Mouse (Mus musculus) embryonic fibroblast, embryonic 13.5 days (primary cell): ENCODE measurements around the gene Fam160b1. TPM values are rescaled to one million over a fixed set of nuclear protein-coding genes. Genes with fewer than 3 reads are reported as not detected.

ENCODE experiments used
- H3K27ac ChIP-seq: 2 replicates; pipeline ENCODE4 v1.5.1; 2012; ENCODE audit warnings: low read length, control low read depth, inconsistent platforms; ENCODE audit not compliant: insufficient read depth
- H3K4me1 ChIP-seq: 2 replicates; pipeline ENCODE4 v1.6.1; 2011; ENCODE audit warnings: low read length; ENCODE audit not compliant: control insufficient read depth, insufficient read depth
- H3K4me3 ChIP-seq: 2 replicates; pipeline ENCODE4 v1.5.1; 2011; ENCODE audit warnings: mild to moderate bottlenecking, control low read depth, low read length; ENCODE audit not compliant: insufficient read depth
- CTCF ChIP-seq: IDR thresholded peaks from 2 replicates; pipeline ENCODE4 v1.5.1; 2011; ENCODE audit warnings: mild to moderate bottlenecking, control low read depth, low read length, moderate library complexity, borderline replicate concordance; ENCODE audit not compliant: insufficient read depth
- POLR2A ChIP-seq: IDR thresholded peaks from 2 replicates; pipeline ENCODE4 v1.6.1; 2011; ENCODE audit warnings: low read depth, mild to moderate bottlenecking, control low read depth, low read length, moderate library complexity
- polyA plus RNA-seq: library from polyadenylated mRNA; stranded (reverse); fragments of >200 nt; gene quantifications from 2 replicates; pipeline ENCODE4 v1.2.4, GENCODE M21; 2011; ENCODE audit warnings: low read depth; ENCODE audit not compliant: missing spikeins, insufficient read length

Gene Fam160b1
- polyA plus RNA-seq, 1 experiment = 24.7 TPM

GRCm38 (mm10) chr19:57356273-57356672 is 4.2 kb upstream of the Fam160b1 start:
- Histone ChIP-seq H3K27ac (no peak overlapping the region), H3K4me3 (no peak overlapping the region), H3K4me1 (peaks cover 8% of the 10 kb centered on the region; the same call in 1 of the 2 replicates)
- TF ChIP-seq CTCF (no peak), POLR2A (no peak)

DNA sequence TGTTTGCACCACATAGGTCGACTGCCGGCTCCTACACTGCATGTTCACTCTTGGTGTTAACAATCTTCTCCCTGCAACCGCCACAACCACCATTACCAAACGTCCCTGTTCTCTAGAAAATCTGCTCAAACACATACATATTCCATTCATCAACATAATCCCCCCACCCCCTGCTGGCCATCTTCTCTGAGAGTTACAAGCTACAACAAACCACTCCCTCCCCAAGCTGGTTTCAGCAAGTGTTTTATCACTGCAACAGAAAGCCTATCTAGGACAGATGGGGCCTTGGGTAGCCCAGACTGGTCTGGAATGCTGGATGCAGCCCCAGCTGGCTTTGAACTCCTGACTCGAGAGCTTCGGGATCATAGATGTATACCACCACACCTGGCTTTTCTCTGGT is 3.2 kb upstream of the Fam160b1 start:
- Histone ChIP-seq H3K4me1 (peaks cover 8% of the 10 kb centered on the region; the same call in 1 of the 2 replicates), H3K27ac (no peak overlapping the region), H3K4me3 (no peak overlapping the region)
- TF ChIP-seq CTCF (no peak), POLR2A (no peak)

DNA sequence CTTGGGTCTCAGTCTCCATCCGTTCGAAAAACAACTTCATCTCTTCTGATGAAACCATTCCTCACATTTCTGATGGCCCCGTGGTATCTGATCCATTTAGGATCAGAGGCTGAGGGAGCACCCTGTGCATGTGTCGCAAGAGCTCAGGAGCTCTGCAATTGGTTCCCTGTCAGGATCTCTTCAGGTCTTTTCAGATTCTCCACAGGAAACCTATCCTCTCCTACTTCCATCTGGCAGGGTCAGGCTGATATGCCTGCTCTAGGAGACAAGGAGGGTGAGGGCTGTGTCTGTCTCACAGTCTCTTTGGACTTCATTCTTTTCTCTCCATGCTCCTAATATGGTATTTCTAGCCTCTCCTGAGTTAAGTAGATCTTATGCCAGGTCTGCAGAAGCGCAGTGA is 2.7 kb upstream of the Fam160b1 start:
- Histone ChIP-seq H3K4me1 (peaks cover 6% of the 10 kb centered on the region; the same call in 1 of the 2 replicates), H3K27ac (no peak overlapping the region), H3K4me3 (no peak overlapping the region)
- TF ChIP-seq CTCF = no peak
- no peak for TF ChIP-seq POLR2A

DNA sequence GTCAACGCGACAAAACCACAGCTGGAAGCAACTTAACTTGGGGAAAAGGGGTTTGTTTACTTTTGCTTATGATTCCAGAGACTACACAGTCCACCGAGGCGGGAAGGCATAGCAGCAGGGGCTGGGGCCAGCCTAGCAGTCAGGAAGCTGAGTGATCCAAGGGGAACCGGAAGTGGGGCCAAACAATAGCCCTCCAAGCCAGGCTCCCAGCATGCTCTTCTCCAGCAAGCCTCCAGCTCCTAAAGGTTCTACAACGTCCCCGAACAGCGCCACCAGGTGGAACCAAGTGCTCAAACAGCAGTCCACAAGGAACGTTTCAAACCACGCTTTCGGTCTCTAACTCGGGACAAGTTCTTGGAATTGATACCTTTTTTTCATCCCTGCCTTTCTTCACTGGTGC is 2.2 kb upstream of the Fam160b1 start:
- Histone ChIP-seq H3K4me1 (peaks cover 4% of the 10 kb centered on the region; the same call in 1 of the 2 replicates), H3K4me3 (no peak overlapping the region), H3K27ac (no peak overlapping the region)
- TF ChIP-seq POLR2A = no peak

DNA sequence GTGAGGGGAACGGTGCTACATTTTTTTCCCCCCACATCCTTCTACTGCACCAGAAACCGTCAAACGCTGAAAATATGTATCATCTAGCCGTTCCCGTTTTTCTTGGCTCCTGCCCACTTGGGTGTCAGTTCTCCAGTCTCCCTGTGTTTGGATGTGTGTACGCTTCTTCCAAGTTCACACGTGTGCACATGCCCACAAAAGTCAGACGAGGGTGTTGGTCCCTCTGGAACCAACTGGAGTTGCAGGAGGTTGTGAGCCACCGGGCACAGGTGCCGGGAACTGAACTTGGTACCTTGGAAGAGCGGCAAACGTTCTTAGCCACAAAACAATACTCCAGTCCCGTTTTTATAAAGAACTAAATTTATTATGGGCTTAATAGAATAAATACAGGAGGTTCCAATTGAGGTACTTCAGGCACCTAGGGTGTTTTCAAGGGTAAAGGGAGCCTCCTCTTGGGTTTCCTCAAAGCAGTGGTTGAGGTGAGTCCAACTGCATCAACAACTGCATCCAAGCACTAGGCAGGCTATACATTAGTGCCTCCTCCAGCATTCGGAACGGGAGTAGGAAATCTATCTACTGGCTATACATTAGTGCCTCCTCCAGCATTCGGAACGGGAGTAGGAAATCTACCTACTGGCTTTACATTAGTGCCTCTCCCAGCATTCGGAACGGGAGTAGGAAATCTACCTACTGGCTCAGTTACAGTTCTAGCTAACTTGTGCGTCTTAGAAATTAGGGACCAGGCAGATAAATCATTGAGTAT is 1.5 kb upstream of the Fam160b1 start:
- Histone ChIP-seq H3K4me3 (no peak overlapping the region), H3K27ac (no peak overlapping the region), H3K4me1 (peaks cover 8% of the 10 kb centered on the region; the same call in 1 of the 2 replicates)
- no peak for TF ChIP-seq POLR2A

GRCm38 (mm10) chr19:57359701-57360326 is 666 bp upstream of the Fam160b1 start:
- Histone ChIP-seq H3K4me1 (peaks cover 9% of the 10 kb centered on the region), H3K27ac (peak overlapping the region; percentile 81)

GRCm38 (mm10) chr19:57361131-57361938 is 855 bp downstream of the Fam160b1 start:
- peak overlapping the region; percentile 44 for H3K27ac ChIP-seq
- H3K4me1 ChIP-seq = peaks cover 12% of the 10 kb centered on the region

More at GRCm38 (mm10) chr19:57359701-57360326, 666 bp upstream of the Fam160b1 start:
- peak overlapping the region; percentile 41 for H3K4me3 ChIP-seq
- TF ChIP-seq POLR2A (no peak), CTCF (no peak)

DNA sequence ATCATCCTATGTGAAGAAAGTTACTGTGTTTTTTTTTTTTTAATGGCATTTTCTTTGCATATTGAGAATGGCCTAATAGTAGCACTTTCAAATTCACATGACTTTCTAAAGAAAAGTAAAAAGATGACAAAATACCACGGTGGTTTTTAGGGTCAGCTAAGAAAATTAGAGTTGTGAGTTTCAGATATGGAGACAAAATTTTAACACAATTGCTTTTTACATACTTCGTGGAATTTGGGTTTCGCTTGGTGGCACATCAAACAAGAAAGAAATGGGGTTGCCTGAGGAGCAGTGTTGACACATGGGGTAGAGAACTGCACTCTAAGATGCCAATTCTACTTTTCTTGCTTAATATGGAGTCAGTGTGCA is 1.4 kb downstream of the Fam160b1 start:
- Histone ChIP-seq H3K27ac (peak overlapping the region; percentile 44; the same call in 1 of the 2 replicates), H3K4me3 (peak overlapping the region; percentile 78), H3K4me1 (peaks cover 12% of the 10 kb centered on the region)
- TF ChIP-seq CTCF = no peak
- no peak for TF ChIP-seq POLR2A

More at GRCm38 (mm10) chr19:57361131-57361938, 855 bp downstream of the Fam160b1 start:
- no peak for TF ChIP-seq POLR2A
- peak overlapping the region; percentile 78 for H3K4me3 ChIP-seq

GRCm38 (mm10) chr19:57362586-57362985 is 2.1 kb downstream of the Fam160b1 start:
- no peak overlapping the region for H3K27ac ChIP-seq
- peak overlapping the region; percentile 17 for H3K4me3 ChIP-seq
- H3K4me1 ChIP-seq = peaks cover 12% of the 10 kb centered on the region
- TF ChIP-seq POLR2A = no peak
- TF ChIP-seq CTCF = no peak
